Mouse (Mus musculus): ENCODE results near the gene Sqstm1.

Gene Sqstm1

DNA sequence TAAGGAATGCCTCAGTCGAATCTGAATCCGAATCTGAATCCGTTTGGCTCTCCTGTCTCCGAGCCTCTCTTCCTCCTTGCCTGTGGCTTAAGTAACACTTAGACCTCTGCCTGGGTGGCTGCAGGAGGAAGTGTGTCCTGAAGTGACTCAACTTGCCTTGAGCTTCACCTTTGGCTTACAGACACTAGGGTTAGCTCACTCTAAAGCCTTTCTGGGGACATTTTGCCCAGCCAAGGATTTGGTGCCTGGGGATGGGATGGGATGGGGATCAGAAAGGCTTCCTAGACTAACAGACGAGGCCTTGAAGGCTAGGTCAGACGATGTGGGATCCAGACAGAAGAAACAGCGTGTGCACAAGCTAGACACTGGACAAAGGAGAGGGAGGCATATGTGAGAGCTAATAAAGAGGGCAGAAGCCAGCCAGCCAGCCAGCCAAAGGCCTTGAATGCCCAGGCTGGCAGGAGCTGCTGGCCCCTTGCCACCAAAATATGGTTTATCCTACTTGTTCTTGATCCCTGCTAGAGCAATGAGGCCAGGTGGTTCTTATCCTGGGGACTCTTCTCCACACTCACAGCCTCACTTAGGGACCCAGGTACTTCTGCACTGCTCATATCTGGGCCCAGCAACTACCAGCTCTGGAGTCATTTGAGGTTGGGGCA, 18.8 kb upstream of the Sqstm1 start:
- peak; percentile 94 for DNase-seq

DNA sequence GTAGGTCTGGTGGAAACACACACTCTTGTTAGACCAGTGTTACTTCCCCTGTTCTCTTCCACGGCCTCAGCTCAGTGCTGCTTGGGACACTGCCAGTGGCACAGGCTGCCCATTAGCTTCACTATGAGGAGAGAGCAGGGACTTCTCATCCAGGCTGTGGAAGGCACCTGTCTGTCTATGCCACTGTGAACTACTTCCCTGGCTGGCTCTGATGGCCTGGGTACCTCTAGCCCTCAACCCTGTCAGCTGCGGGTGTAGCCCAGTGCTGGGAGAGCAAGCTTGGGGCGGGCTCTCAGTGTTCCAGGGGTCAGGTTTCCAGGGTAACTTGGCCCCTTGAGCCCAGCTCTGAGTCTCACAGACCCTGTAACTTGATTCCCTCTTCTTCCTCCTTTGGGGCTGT, 18.1 kb upstream of the Sqstm1 start:
- DNase-seq, result peak; percentile 94

GRCm38 (mm10) chr11:50227736-50228135, 17.1 kb upstream of the Sqstm1 start:
- DNase-seq, result no peak

DNA sequence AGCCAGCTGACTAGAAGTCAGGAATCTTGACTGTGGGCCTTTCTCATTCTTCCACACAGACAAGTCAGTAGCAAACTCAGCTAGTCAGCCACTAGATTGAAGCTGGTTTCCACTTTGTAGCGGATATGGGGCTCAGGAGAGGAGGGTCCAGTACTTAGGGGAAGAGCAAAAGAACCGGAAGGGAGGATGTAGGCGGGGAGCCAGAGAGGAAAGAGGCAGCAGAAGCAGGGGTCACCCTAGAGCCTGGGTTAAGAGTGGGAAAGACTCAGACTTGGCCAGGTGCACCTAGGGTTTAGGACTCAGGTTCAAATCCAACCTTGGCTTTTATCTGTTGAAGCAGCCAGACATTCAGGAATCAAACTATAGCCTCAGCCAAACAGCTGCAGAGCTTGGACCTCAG, 16.6 kb upstream of the Sqstm1 start:
- peak; percentile 95 for DNase-seq

GRCm38 (mm10) chr11:50226406-50226805, 15.8 kb upstream of the Sqstm1 start:
- DNase-seq, result peak; percentile 95

- peak; percentile 97 for DNase-seq
Observed at GRCm38 (mm10) chr11:50225611-50226378, 15.2 kb upstream of the Sqstm1 start.

DNA sequence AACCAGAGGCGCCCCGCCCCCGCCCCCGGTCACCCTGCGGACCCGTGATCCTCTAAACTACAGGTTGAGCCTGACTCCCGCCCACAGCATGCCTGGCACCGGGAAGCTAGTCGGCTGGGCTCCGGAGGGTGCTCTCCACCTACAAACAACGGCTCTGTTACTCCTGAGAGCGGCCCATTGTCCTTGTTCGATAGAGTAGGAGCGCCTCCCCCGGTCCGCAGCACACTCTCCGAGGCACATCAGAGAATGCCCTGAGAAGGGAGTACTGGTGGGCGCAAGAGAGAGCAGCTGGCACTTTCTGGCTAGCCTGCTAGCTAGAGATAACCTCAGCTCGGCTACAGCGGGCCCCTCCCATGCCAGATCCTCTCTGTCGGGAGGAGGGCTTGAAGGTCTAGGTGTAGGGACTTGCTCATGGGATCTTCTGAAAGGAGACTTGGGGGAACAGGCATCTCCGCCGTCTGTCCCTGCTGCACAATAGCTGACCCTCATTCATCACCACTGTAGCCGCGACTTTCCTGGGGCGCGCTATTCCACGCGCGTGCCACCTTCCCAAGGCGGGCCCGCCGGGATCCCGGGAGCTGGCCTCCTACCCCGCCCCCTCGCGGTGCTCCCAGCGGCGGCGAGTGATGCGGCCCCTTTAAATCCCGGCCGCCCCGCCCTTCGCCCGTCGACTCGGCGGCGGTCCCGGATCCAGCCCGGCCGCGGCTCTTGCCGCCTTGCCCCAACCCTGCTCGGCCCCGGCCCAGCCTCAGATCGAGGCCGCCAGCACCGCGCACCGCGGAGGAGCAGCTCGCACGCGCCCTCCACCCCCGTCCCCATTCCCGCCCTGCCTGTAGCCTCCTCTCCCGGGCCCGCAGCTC, 14.3 kb upstream of the Sqstm1 start:
- peak; percentile 99 for DNase-seq

DNA sequence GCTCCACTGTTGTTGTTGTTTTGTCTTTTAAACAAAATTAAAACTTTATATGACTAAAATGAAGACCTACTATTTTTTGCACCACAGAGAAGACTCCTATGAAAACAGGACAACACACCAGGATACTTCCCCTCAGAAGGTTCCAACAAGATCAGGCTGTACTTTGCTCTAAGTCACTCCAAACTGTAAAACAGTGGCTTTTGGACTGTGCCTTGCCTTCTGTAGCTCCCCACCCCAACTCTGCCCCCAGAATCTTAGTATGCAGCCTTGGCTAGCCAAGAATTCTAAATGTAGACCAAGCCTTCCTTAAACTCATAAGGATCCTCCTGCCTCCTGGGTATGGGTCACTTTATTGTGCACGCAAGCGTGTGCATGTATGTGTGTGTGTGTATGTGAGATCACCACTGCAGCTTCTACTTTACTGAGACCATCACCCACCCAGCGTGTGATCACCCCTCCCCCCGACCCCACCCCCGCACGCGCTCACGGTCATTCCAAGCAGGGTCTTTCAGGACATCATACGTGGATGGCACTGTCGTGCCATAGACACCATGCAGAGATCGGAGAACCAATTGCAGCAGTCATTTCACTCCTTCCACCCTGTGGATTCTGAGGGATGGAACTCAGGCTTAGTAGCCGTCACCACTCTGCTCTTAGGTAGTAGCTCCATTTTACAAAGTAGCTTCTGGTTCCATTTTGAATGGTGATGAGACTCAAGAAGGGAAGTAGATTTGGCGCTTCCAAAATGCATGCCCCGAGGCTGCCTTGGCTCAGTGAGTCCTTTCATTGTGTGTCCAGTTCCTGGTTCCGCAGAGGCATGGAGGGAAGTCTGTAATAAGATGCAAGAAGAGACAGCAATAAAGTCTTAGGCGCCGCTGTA, 13.4 kb upstream of the Sqstm1 start:
- peak; percentile 88 for DNase-seq

- peak; percentile 87 for DNase-seq
Observed at GRCm38 (mm10) chr11:50222559-50223276, 12.1 kb upstream of the Sqstm1 start.

- peak; percentile 90 for DNase-seq
Observed at GRCm38 (mm10) chr11:50219833-50220232, 9.2 kb upstream of the Sqstm1 start.

GRCm38 (mm10) chr11:50217811-50218210, 7.2 kb upstream of the Sqstm1 start:
- peak; percentile 93 for DNase-seq

GRCm38 (mm10) chr11:50216724-50217366, 6.2 kb upstream of the Sqstm1 start:
- DNase-seq, result no peak

GRCm38 (mm10) chr11:50215633-50216032, 5.0 kb upstream of the Sqstm1 start:
- peak; percentile 91 for DNase-seq

- peak; percentile 91 for DNase-seq
Observed at GRCm38 (mm10) chr11:50214631-50215030, 4.0 kb upstream of the Sqstm1 start.

- peak; percentile 100 for DNase-seq
Observed at GRCm38 (mm10) chr11:50212848-50213758, 2.5 kb upstream of the Sqstm1 start.

DNA sequence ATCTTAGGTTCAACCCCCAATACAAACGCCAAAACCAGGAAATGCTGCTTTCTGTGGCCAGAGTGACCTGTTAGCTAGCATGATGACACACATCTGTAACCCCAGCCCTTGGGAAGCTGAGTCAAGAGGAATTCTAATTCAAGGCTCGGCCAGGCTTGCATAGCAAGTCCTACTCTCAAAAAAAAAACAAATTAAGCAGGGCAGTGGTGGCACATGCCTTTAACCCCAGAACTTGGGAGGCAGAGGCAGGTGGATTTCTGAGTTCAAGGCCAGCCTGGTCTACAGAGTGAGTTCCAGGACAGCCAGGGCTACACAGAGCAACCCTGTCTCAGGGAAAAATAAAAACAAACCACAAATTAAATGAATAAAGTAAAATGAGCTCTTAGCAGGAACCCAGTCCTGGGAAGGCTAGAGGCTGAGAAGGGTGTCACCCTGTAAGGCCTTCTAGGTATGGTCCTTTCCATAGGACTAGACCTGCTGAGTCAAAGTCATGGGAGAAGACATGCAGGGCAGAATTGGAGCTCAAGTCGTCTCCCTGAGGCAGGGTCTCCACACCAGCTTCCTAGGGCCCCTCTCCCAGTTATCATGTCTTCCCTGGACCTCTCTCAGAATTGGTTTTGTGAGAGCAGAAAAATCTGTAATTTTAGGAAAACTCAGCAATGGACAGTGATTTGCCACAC, 1.6 kb upstream of the Sqstm1 start:
- peak; percentile 93 for DNase-seq

DNA sequence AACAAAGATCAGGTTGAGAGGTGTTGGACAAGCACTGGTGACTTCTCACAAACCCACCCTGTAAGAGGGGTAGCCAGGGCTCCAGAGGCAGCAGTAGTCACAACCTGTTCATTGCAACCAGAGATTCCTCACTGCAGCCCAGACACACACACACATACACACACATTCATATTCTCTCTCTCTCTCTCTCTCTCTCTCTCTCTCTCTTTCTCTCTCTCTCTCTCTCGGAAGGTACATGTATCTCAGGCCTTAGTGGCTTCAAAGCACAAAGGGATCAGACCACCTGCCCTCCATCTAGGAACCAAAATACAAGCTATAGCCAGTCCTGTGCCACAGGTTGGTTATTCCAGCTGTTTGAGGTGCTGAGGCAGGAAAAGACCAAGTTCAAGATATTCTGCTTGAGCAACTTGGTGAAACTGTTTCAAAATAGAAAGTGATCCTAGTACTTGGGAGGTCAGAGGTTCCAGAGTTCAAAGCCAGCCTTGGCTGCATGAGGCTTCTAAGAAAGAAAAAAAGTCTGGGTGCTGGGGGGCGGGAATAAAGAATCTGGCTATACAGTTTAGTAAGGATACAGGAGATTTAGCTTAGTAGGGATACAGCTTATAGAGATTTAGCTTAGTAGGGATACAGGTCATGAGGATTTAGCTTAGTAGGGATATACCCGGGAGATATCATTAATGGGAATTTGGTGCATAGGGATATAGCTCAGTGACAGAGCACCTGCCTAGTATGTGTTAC, 864 bp upstream of the Sqstm1 start:
- no peak for DNase-seq

- peak; percentile 100 for DNase-seq
Observed at GRCm38 (mm10) chr11:50210101-50210504, 524 bp downstream of the Sqstm1 start.

GRCm38 (mm10) chr11:50208039-50208438, 2.6 kb downstream of the Sqstm1 start:
- peak; percentile 89 for DNase-seq
